Mouse (Mus musculus) hindbrain, embryonic 16.5 days (tissue): ENCODE results near the gene Tfeb. TPM values are rescaled to one million over a fixed set of nuclear protein-coding genes. Genes with fewer than 3 reads are reported as not detected.

Experiments used
- ATAC-seq: fragments of 200-750 bp; cut with Nextera tagmentation; 2 replicates; pipeline ENCODE4 v1.8.0; 2017; ENCODE audit warnings: moderate TSS enrichment, moderate library complexity
- H3K27ac ChIP-seq: fragments of 300-500 bp; sonication (generic); 2 replicates; pipeline ENCODE4 v1.5.1; 2014; ENCODE audit warnings: low read depth, mild to moderate bottlenecking, control low read depth, low read length, moderate library complexity
- H3K27me3 ChIP-seq: fragments of 300-500 bp; sonication (generic); replicated peaks from 2 replicates; pipeline ENCODE4 v1.6.1; 2014; ENCODE audit warnings: low read length; ENCODE audit not compliant: control insufficient read depth, insufficient read depth
- H3K36me3 ChIP-seq: fragments of 300-500 bp; sonication (generic); 2 replicates; pipeline ENCODE4 v1.6.1; 2014; ENCODE audit warnings: mild to moderate bottlenecking, low read length, moderate library complexity, mixed read lengths; ENCODE audit not compliant: control insufficient read depth, insufficient read depth
- H3K4me1 ChIP-seq: fragments of 300-500 bp; sonication (generic); 2 replicates; pipeline ENCODE4 v1.6.1; 2014; ENCODE audit warnings: low read depth, low read length; ENCODE audit not compliant: control insufficient read depth, insufficient read depth
- H3K4me2 ChIP-seq: fragments of 300-500 bp; sonication (generic); 2 replicates; pipeline ENCODE4 v1.6.1; 2014; ENCODE audit warnings: mild to moderate bottlenecking, low read length, control low read depth, moderate library complexity
- H3K4me3 ChIP-seq: fragments of 300-500 bp; sonication (generic); 2 replicates; pipeline ENCODE4 v1.5.1; 2014; ENCODE audit warnings: mild to moderate bottlenecking, low read length, control low read depth, moderate library complexity
- H3K9ac ChIP-seq: fragments of 300-500 bp; sonication (generic); 2 replicates; pipeline ENCODE4 v1.6.1; 2014; ENCODE audit warnings: low read depth, mild to moderate bottlenecking, control low read depth, low read length, moderate library complexity
- H3K9me3 ChIP-seq: fragments of 300-500 bp; sonication (generic); 2 replicates; pipeline ENCODE4 v1.6.1; 2014; ENCODE audit warnings: mild to moderate bottlenecking, low read length, moderate library complexity; ENCODE audit not compliant: control insufficient read depth
- WGBS: fragments of 180-500 bp; shearing (Covaris S2); extraction: QIAGEN DNeasy Blood & Tissue Kit; methylation state at CpG from one replicate; pipeline ENCODE4 v1.1.7; 2014; 5-methylcytosine and 5-hydroxymethylcytosine counted together
- polyA plus RNA-seq: library from polyadenylated mRNA; unstranded; fragments of >200 nt; fragmentation: Nextera tagmentation; extraction: Ambion mirVana; gene quantifications from 2 replicates; pipeline ENCODE4 v1.2.1, GENCODE M21; 2015

The Tfeb gene
- polyA plus RNA-seq, 1 experiment from 2014 or later: 4.6 TPM

- no peaks in the 10 kb centered on the region for H3K9me3 ChIP-seq
- H3K9ac ChIP-seq: no peak overlapping the region
- peak; percentile 73 for ATAC-seq
- H3K27me3 ChIP-seq: 0 out of 2 replicates have a peak, but pooled peaks cover 2% of the 10 kb centered on the region
- H3K4me3 ChIP-seq: no peak overlapping the region
- whole genome bisulfite sequencing: 21% methylated on average over 15 of the region's 15 CpGs
- H3K4me2 ChIP-seq: no peak overlapping the region
- no peak overlapping the region for H3K27ac ChIP-seq
- no peaks in the 10 kb centered on the region for H3K36me3 ChIP-seq
- H3K4me1 ChIP-seq: peaks cover 6% of the 10 kb centered on the region; the same call in 1 of the 2 replicates
Measured at GRCm38 (mm10) chr17:47792098-47792863, 55.5 kb downstream of the Tfeb start.

DNA sequence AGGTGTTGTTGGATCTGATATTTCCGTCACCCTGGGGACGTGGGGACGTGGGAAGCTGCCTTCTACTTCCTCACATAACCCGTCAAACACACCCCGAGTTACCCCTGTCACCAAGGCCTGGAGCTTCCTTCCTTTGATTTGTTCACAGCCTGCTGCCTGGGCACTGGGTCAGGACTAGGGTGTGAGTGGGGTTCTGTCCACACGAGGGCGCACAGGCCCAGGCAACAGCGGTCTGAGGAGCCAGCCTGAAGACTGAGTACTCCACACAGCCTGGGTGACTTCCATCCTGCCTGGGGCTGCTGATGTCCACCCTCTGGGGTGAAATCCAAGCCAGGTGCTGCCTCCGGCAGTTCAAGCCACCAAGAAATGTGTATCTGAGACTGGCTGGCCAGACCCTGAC is 56.5 kb downstream of the Tfeb start:
- Histone ChIP-seq H3K27me3 (0 out of 2 replicates have a peak, but pooled peaks cover 2% of the 10 kb centered on the region), H3K36me3 (no peaks in the 10 kb centered on the region), H3K9me3 (no peaks in the 10 kb centered on the region), H3K4me1 (peaks cover 6% of the 10 kb centered on the region; the same call in 1 of the 2 replicates), H3K27ac (no peak overlapping the region), H3K4me2 (no peak overlapping the region), H3K4me3 (no peak overlapping the region), H3K9ac (no peak overlapping the region)
- ATAC-seq: peak; percentile 66
- WGBS: 18% methylated on average over 9 of the region's 9 CpGs

GRCm38 (mm10) chr17:47795446-47795845 is 58.6 kb downstream of the Tfeb start:
- Histone ChIP-seq H3K9me3 (no peaks in the 10 kb centered on the region), H3K4me3 (no peak overlapping the region), H3K9ac (no peak overlapping the region), H3K27me3 (0 out of 2 replicates have a peak, but pooled peaks cover 2% of the 10 kb centered on the region), H3K4me2 (no peak overlapping the region), H3K36me3 (no peaks in the 10 kb centered on the region), H3K4me1 (peaks cover 6% of the 10 kb centered on the region; the same call in 1 of the 2 replicates), H3K27ac (no peak overlapping the region)
- 49% methylated on average over 3 of the region's 3 CpGs for WGBS
- ATAC-seq: no peak

DNA sequence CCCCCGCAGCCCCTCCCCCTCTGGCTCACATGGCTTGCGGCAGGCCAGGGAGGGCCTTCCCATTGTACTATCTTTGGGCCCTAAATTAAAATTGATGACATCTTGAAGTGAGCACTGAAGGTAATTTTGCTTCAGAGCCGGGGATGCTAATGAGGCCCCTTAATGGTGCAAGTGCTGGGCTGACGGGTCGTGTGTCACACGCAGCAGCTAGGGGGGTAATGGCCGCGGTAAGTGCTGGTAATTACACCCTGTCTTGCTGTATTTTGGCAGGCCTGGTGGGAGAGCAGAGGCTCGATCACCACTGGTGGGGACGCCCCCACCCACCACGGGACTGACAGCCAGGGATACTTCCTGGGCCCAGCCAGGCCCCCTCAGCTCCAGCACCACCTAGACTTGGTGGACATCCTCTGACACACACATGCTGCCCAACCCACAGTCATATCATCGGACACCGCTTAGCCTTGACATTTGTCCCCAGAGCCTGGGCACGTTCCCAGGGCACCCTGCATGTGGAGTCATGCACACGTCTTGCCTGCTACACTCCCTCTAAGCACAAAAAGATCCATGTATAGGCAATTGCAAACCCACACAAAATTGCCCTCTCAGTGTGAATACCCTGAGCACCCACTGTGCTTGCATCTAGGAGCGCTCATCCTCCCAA is 59.5 kb downstream of the Tfeb start:
- peak; percentile 25; the same call in 1 of the 2 replicates for ATAC-seq
- Histone ChIP-seq H3K36me3 (no peaks in the 10 kb centered on the region), H3K27me3 (0 out of 2 replicates have a peak, but pooled peaks cover under 1% of the 10 kb centered on the region), H3K4me2 (no peak overlapping the region), H3K27ac (no peak overlapping the region), H3K9ac (no peak overlapping the region), H3K9me3 (no peaks in the 10 kb centered on the region), H3K4me1 (peaks cover 6% of the 10 kb centered on the region; the same call in 1 of the 2 replicates), H3K4me3 (no peak overlapping the region)
- whole genome bisulfite sequencing: 47% methylated on average over 16 of the region's 16 CpGs

DNA sequence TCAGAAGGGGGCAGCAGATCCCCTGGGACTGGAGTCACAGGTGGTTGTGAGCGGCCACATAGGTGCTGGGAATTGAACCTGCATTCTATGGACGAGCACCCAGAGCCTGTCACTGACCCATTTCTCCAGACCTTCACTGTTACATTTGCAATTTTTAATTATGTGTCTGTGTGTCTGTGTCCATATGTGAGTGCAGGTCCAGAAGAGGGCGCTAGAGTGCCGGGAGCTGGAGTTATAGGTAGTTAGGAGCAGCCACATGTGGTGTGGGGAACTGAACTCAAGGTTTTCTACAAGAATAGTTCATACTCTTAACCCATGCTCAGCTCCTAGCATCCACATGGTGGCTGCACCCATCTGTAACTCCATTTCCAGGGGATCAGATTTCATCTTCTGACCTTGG is 60.1 kb downstream of the Tfeb start:
- H3K4me2 ChIP-seq: no peak overlapping the region
- peaks cover 6% of the 10 kb centered on the region; the same call in 1 of the 2 replicates for H3K4me1 ChIP-seq
- 75% methylated on average over 4 of the region's 4 CpGs for WGBS
- no peak overlapping the region for H3K27ac ChIP-seq
- H3K36me3 ChIP-seq: no peaks in the 10 kb centered on the region
- no peaks in the 10 kb centered on the region for H3K9me3 ChIP-seq
- no peak overlapping the region for H3K9ac ChIP-seq
- H3K27me3 ChIP-seq: 0 out of 2 replicates have a peak, but pooled peaks cover 2% of the 10 kb centered on the region
- H3K4me3 ChIP-seq: no peak overlapping the region
- ATAC-seq: no peak

- Histone ChIP-seq H3K4me1 (peaks cover 6% of the 10 kb centered on the region; the same call in 1 of the 2 replicates), H3K4me3 (no peak overlapping the region), H3K27ac (no peak overlapping the region), H3K4me2 (no peak overlapping the region), H3K27me3 (peaks cover 2% of the 10 kb centered on the region; the same call in 1 of the 2 replicates), H3K9me3 (no peaks in the 10 kb centered on the region), H3K9ac (no peak overlapping the region), H3K36me3 (no peaks in the 10 kb centered on the region)
- ATAC-seq: no peak
- 78% methylated on average over 9 of the region's 9 CpGs for WGBS
Measured at GRCm38 (mm10) chr17:47797383-47797782, 60.6 kb downstream of the Tfeb start.

DNA sequence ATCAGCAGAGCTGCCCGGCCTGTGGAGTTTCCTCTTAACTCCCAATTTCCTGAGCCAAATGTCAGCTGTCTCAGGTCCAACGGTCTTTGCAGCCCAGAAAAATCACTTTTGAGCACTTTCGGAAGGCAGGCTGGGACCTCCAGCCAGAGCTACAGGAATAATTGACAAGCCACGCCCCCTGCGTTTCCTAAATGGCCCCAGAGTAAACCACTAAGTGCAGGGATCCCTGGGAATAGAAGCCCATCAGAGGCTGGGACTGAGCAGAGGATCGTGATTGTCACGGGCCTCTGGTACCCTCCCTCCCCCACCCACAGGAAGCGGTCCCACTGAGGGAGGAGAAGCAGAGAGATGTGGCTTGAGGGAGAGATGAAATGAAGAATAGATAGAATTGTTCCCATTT is 66.0 kb downstream of the Tfeb start:
- WGBS: 15% methylated on average over 8 of the region's 8 CpGs
- ATAC-seq: no peak
- H3K4me2 ChIP-seq: no peak overlapping the region
- no peaks in the 10 kb centered on the region for H3K36me3 ChIP-seq
- no peaks in the 10 kb centered on the region for H3K4me1 ChIP-seq
- H3K27me3 ChIP-seq: peaks cover 2% of the 10 kb centered on the region; the same call in 1 of the 2 replicates
- H3K4me3 ChIP-seq: no peak overlapping the region
- H3K9ac ChIP-seq: no peak overlapping the region
- H3K9me3 ChIP-seq: no peaks in the 10 kb centered on the region
- no peak overlapping the region for H3K27ac ChIP-seq

GRCm38 (mm10) chr17:47803662-47804061 is 66.8 kb downstream of the Tfeb start:
- no peak overlapping the region for H3K9ac ChIP-seq
- no peaks in the 10 kb centered on the region for H3K4me1 ChIP-seq
- WGBS: 93% methylated on average over 4 of the region's 4 CpGs
- no peak overlapping the region for H3K4me2 ChIP-seq
- no peak overlapping the region for H3K4me3 ChIP-seq
- no peak for ATAC-seq
- no peaks in the 10 kb centered on the region for H3K9me3 ChIP-seq
- no peaks in the 10 kb centered on the region for H3K36me3 ChIP-seq
- H3K27ac ChIP-seq: no peak overlapping the region
- peaks cover 2% of the 10 kb centered on the region; the same call in 1 of the 2 replicates for H3K27me3 ChIP-seq
